Mouse (Mus musculus) kidney, adult 2 months (tissue): ENCODE data around the gene 1110051M20Rik. TPM values are rescaled to one million over a fixed set of nuclear protein-coding genes. Genes with fewer than 3 reads are reported as not detected.

Experiments used
- DNase-seq: peaks from one replicate; pipeline ENCODE4 v3.0.0; 2021
- H3K27ac ChIP-seq: fragments of 200-500 bp; 2 replicates; pipeline ENCODE4 v1.5.1; 2012; ENCODE audit warnings: low read depth, low read length, control low read depth, inconsistent platforms; ENCODE audit not compliant: insufficient read depth
- H3K27me3 ChIP-seq: fragments of 200-500 bp; replicated peaks from 2 replicates; pipeline ENCODE4 v1.6.1; 2012; ENCODE audit warnings: mild to moderate bottlenecking, moderate library complexity, low read length, inconsistent platforms; ENCODE audit not compliant: control insufficient read depth, insufficient read depth
- H3K36me3 ChIP-seq: fragments of 200-500 bp; 2 replicates; pipeline ENCODE4 v1.6.1; 2012; ENCODE audit warnings: mild to moderate bottlenecking, moderate library complexity, low read length, inconsistent platforms; ENCODE audit not compliant: control insufficient read depth, insufficient read depth
- H3K4me1 ChIP-seq: fragments of 200-500 bp; 2 replicates; pipeline ENCODE4 v1.6.1; 2011; ENCODE audit warnings: low read length; ENCODE audit not compliant: control insufficient read depth, insufficient read depth
- H3K4me3 ChIP-seq: fragments of 200-500 bp; 2 replicates; pipeline ENCODE4 v1.5.1; 2011; ENCODE audit warnings: mild to moderate bottlenecking, low read depth, low read length, control low read depth; ENCODE audit not compliant: insufficient read depth
- CTCF ChIP-seq: fragments of 200-500 bp; conservative IDR thresholded peaks from 2 replicates; pipeline ENCODE4 v1.5.1; 2011; ENCODE audit warnings: low read depth, mild to moderate bottlenecking, control low read depth, low read length, moderate library complexity, mixed read lengths; ENCODE audit not compliant: insufficient read depth, insufficient read length
- POLR2A ChIP-seq: fragments of 200-500 bp; IDR thresholded peaks from one replicate; pipeline ENCODE4 v1.6.1; 2011; ENCODE audit warnings: low read depth, low read length, control low read depth
- WGBS: fragments of 180-500 bp; shearing (Covaris S2); methylation state at CpG from one replicate; pipeline ENCODE4 v1.1.7; 2018; 5-methylcytosine and 5-hydroxymethylcytosine counted together
- polyA plus RNA-seq: library from polyadenylated mRNA; depleted of rRNA; stranded (reverse); fragments of >200 nt; gene quantifications from 2 replicates; pipeline ENCODE4 v1.2.3, GENCODE M21; 2012

Gene 1110051M20Rik
- polyA plus RNA-seq, 1 experiment, result 36.7 TPM

- H3K4me3 ChIP-seq, result no peak overlapping the region
- DNase-seq, result peak; percentile 63
- WGBS, result 51% methylated on average over 9 of the region's 9 CpGs
- peaks cover 8% of the 10 kb centered on the region; the same call in 1 of the 2 replicates for H3K4me1 ChIP-seq
- TF ChIP-seq CTCF (no peak), POLR2A (no peak)
- H3K27ac ChIP-seq, result peak overlapping the region; percentile 71; the same call in 1 of the 2 replicates
- H3K27me3 ChIP-seq, result no peaks in the 10 kb centered on the region
- no peaks in the 10 kb centered on the region for H3K36me3 ChIP-seq
Observed at GRCm38 (mm10) chr2:91453231-91454075, 8.9 kb upstream of the 1110051M20Rik start.

- TF ChIP-seq CTCF (no peak), POLR2A (no peak)
- Histone ChIP-seq H3K27me3 (no peaks in the 10 kb centered on the region), H3K36me3 (no peaks in the 10 kb centered on the region), H3K4me1 (peaks cover 8% of the 10 kb centered on the region; the same call in 1 of the 2 replicates), H3K27ac (peak overlapping the region; percentile 71; the same call in 1 of the 2 replicates), H3K4me3 (no peak overlapping the region)
- DNase-seq, result no peak
- WGBS, result 38% methylated on average over 8 of the region's 8 CpGs
Observed at GRCm38 (mm10) chr2:91452658-91453057, 8.2 kb upstream of the 1110051M20Rik start.

GRCm38 (mm10) chr2:91450316-91450715 is 5.8 kb upstream of the 1110051M20Rik start:
- Histone ChIP-seq H3K36me3 (no peaks in the 10 kb centered on the region), H3K27ac (no peak overlapping the region), H3K4me3 (no peak overlapping the region), H3K27me3 (no peaks in the 10 kb centered on the region), H3K4me1 (peaks cover 8% of the 10 kb centered on the region; the same call in 1 of the 2 replicates)
- TF ChIP-seq CTCF (no peak), POLR2A (no peak)
- DNase-seq, result peak; percentile 82
- WGBS, result 44% methylated on average over 9 of the region's 9 CpGs

DNA sequence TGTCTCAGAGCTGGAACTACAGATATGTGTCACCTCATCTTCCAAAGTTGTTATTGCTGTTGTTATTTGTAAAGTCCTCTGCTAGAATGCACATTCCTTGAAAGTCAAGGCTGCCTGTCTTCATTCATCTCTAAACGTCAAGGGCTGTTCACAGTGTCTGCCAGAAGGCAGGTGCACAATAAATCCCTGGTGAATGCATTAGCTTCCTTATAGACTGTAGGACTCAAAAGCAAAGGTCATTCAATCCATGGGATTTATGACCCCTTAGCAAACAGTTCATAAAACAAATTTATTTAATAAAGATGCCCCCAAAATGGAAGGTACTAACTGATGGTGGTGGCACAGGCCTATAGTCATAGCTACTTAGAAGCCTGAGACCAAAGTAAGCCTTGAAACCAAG is 5.2 kb upstream of the 1110051M20Rik start:
- Histone ChIP-seq H3K27ac (no peak overlapping the region), H3K4me1 (peaks cover 8% of the 10 kb centered on the region; the same call in 1 of the 2 replicates), H3K27me3 (no peaks in the 10 kb centered on the region), H3K4me3 (no peak overlapping the region), H3K36me3 (no peaks in the 10 kb centered on the region)
- DNase-seq, result no peak
- TF ChIP-seq POLR2A (no peak), CTCF (no peak)
- WGBS, result 82% methylated on average over 1 of the region's 1 CpGs

DNA sequence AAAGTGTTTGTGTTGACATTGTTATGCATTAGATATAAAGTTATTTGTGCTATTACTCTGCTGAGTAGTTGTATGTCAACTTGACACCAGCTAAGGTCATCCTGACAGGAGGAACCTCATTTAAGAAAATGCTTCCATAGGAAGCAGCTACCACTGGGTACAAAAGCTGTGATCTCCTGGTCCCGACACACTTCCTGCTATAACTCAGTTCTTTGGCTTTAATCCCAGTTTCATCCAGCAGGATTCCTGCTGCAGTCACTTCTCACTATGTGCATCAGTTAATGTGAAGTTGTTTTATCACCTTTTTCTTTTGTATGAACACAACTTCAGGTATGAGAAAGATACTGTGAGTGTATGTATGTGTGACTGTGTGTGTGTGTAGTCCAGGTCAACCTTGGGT is 2.3 kb downstream of the 1110051M20Rik start:
- no peak for TF ChIP-seq POLR2A
- no peak for TF ChIP-seq CTCF
- Histone ChIP-seq H3K27me3 (no peaks in the 10 kb centered on the region), H3K4me1 (no peaks in the 10 kb centered on the region), H3K36me3 (no peaks in the 10 kb centered on the region), H3K27ac (no peak overlapping the region), H3K4me3 (no peak overlapping the region)
- DNase-seq, result no peak
- 33% methylated on average over 1 of the region's 1 CpGs for WGBS

DNA sequence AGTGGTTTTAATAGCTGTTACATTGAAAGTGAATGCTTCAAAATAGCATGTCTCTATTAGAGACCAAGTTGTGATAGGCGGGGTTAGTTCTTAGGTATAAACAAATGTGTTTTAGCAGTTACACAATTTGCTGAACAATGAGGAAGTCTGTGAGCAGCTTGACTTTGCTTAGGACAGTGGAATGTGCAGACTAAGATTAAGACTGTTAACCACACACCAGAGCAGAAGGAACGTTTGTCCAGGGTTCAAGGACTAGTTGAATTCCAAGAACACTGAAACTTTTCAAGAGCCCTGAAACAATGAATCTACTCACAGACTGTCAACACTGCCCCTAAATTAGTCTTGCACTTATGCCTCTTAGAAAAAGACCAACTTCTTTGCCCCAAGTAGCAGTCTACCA is 2.8 kb downstream of the 1110051M20Rik start:
- H3K4me1 ChIP-seq, result no peaks in the 10 kb centered on the region
- H3K27ac ChIP-seq, result no peak overlapping the region
- DNase-seq, result no peak
- H3K36me3 ChIP-seq, result no peaks in the 10 kb centered on the region
- no peak overlapping the region for H3K4me3 ChIP-seq
- TF ChIP-seq POLR2A (no peak), CTCF (no peak)
- 47% methylated on average over 2 of the region's 2 CpGs for WGBS
- no peaks in the 10 kb centered on the region for H3K27me3 ChIP-seq

GRCm38 (mm10) chr2:91440686-91441085 is 3.8 kb downstream of the 1110051M20Rik start:
- TF ChIP-seq CTCF (no peak), POLR2A (no peak)
- DNase-seq, result no peak
- Histone ChIP-seq H3K27ac (no peak overlapping the region), H3K36me3 (no peaks in the 10 kb centered on the region), H3K4me3 (no peak overlapping the region), H3K27me3 (no peaks in the 10 kb centered on the region), H3K4me1 (no peaks in the 10 kb centered on the region)
- WGBS, result 92% methylated on average over 5 of the region's 5 CpGs
